Mouse (Mus musculus) liver, embryonic 13.5 days (tissue): ENCODE data around the gene Prickle3. TPM values are rescaled to one million over a fixed set of nuclear protein-coding genes. Genes with fewer than 3 reads are reported as not detected.

Experiments
- ATAC-seq: fragments of 200-750 bp; cut with Nextera tagmentation; 2 replicates; pipeline ENCODE4 v1.8.0; 2017; ENCODE audit warnings: low read depth, mild to moderate bottlenecking, moderate number of reproducible peaks, moderate library complexity
- DNase-seq: peaks from one replicate; pipeline ENCODE4 v3.0.0; 2022
- H3K27ac ChIP-seq: fragments of 300-500 bp; sonication (generic); 2 replicates; pipeline ENCODE4 v1.5.1; 2015; ENCODE audit warnings: moderate library complexity, mild to moderate bottlenecking, inconsistent platforms
- H3K27me3 ChIP-seq: fragments of 300-500 bp; sonication (generic); 2 replicates; pipeline ENCODE4 v1.6.1; 2015; ENCODE audit warnings: mild to moderate bottlenecking, inconsistent platforms
- H3K36me3 ChIP-seq: fragments of 300-500 bp; sonication (generic); 2 replicates; pipeline ENCODE4 v1.6.1; 2015; ENCODE audit warnings: mild to moderate bottlenecking, inconsistent platforms
- H3K4me1 ChIP-seq: fragments of 300-500 bp; sonication (generic); replicated peaks from 2 replicates; pipeline ENCODE4 v1.6.1; 2015; ENCODE audit warnings: inconsistent platforms
- H3K4me2 ChIP-seq: fragments of 300-500 bp; sonication (generic); 2 replicates; pipeline ENCODE4 v1.6.1; 2015; ENCODE audit warnings: inconsistent platforms, mild to moderate bottlenecking, moderate library complexity
- H3K4me3 ChIP-seq: fragments of 300-500 bp; sonication (generic); replicated peaks from 2 replicates; pipeline ENCODE4 v1.5.1; 2015; ENCODE audit warnings: mild to moderate bottlenecking, inconsistent platforms
- H3K9ac ChIP-seq: fragments of 300-500 bp; sonication (generic); 2 replicates; pipeline ENCODE4 v1.6.1; 2015; ENCODE audit warnings: mild to moderate bottlenecking, inconsistent platforms
- H3K9me3 ChIP-seq: fragments of 300-500 bp; sonication (generic); replicated peaks from 2 replicates; pipeline ENCODE4 v1.6.1; 2016; ENCODE audit warnings: inconsistent platforms
- WGBS: fragments of 180-500 bp; shearing (Covaris S2); methylation state at CpG from one replicate; pipeline ENCODE4 v1.1.7; 2015; ENCODE audit not compliant: insufficient replicate concordance; 5-methylcytosine and 5-hydroxymethylcytosine counted together
- polyA plus RNA-seq: library from polyadenylated mRNA; unstranded; fragments of >200 nt; fragmentation: Nextera tagmentation; extraction: Ambion mirVana; gene quantifications from 2 replicates; pipeline ENCODE4 v1.2.1, GENCODE M21; 2015

Gene Prickle3
- polyA plus RNA-seq, 1 experiment from 2014 or later, result 0.95 TPM

GRCm38 (mm10) chrX:7648671-7649304, 8.3 kb upstream of the Prickle3 start:
- H3K36me3 ChIP-seq, result no peaks in the 10 kb centered on the region
- ATAC-seq, result peak; percentile 94
- H3K9ac ChIP-seq, result peak overlapping the region; percentile 78
- peak; percentile 80 for DNase-seq
- WGBS, result 11% methylated on average over 25 of the region's 25 CpGs
- peaks cover 15% of the 10 kb centered on the region for H3K4me1 ChIP-seq
- H3K27me3 ChIP-seq, result no peaks in the 10 kb centered on the region
- H3K4me2 ChIP-seq, result peak overlapping the region; percentile 68
- H3K27ac ChIP-seq, result peak overlapping the region; percentile 95
- H3K4me3 ChIP-seq, result peak overlapping the region; percentile 60
- no peaks in the 10 kb centered on the region for H3K9me3 ChIP-seq

- no peak overlapping the region for H3K27ac ChIP-seq
- no peaks in the 10 kb centered on the region for H3K36me3 ChIP-seq
- ATAC-seq (peak; percentile 45; the same call in 1 of the 2 replicates), DNase-seq (no peak)
- H3K9me3 ChIP-seq, result no peaks in the 10 kb centered on the region
- 27% methylated on average over 15 of the region's 15 CpGs for WGBS
- peaks cover 8% of the 10 kb centered on the region; the same call in 1 of the 2 replicates for H3K4me1 ChIP-seq
- H3K27me3 ChIP-seq, result no peaks in the 10 kb centered on the region
- H3K4me2 ChIP-seq, result peak overlapping the region; percentile 60
- H3K9ac ChIP-seq, result no peak overlapping the region
- peak overlapping the region; percentile 54; the same call in 1 of the 2 replicates for H3K4me3 ChIP-seq
Measured at GRCm38 (mm10) chrX:7658031-7658784, 1.1 kb downstream of the Prickle3 start.

- DNase-seq (no peak), ATAC-seq (0 out of 2 replicates have a peak, but pooled peaks have one; percentile 22)
- H3K36me3 ChIP-seq, result no peaks in the 10 kb centered on the region
- H3K4me3 ChIP-seq, result no peak overlapping the region
- 57% methylated on average over 11 of the region's 11 CpGs for WGBS
- no peaks in the 10 kb centered on the region for H3K27me3 ChIP-seq
- no peak overlapping the region for H3K9ac ChIP-seq
- peaks cover 8% of the 10 kb centered on the region; the same call in 1 of the 2 replicates for H3K4me1 ChIP-seq
- no peaks in the 10 kb centered on the region for H3K9me3 ChIP-seq
- peak overlapping the region; percentile 60 for H3K4me2 ChIP-seq
- H3K27ac ChIP-seq, result no peak overlapping the region
Measured at GRCm38 (mm10) chrX:7658785-7659589, 1.9 kb downstream of the Prickle3 start.

GRCm38 (mm10) chrX:7661086-7661485, 4.0 kb downstream of the Prickle3 start:
- Histone ChIP-seq H3K27ac (no peak overlapping the region), H3K9ac (no peak overlapping the region), H3K9me3 (no peaks in the 10 kb centered on the region), H3K27me3 (no peaks in the 10 kb centered on the region), H3K4me3 (no peak overlapping the region), H3K4me2 (no peak overlapping the region), H3K4me1 (peaks cover 8% of the 10 kb centered on the region; the same call in 1 of the 2 replicates), H3K36me3 (no peaks in the 10 kb centered on the region)
- DNase-seq (no peak), ATAC-seq (no peak)
- 72% methylated on average over 4 of the region's 4 CpGs for WGBS

- Histone ChIP-seq H3K27me3 (no peaks in the 10 kb centered on the region), H3K9ac (no peak overlapping the region), H3K4me3 (no peak overlapping the region), H3K4me2 (no peak overlapping the region), H3K9me3 (no peaks in the 10 kb centered on the region), H3K36me3 (0 out of 2 replicates have a peak, but pooled peaks cover 3% of the 10 kb centered on the region), H3K27ac (no peak overlapping the region), H3K4me1 (peaks cover 7% of the 10 kb centered on the region; the same call in 1 of the 2 replicates)
- ATAC-seq, result no peak
- no peak for DNase-seq
- WGBS, result 43% methylated on average over 3 of the region's 3 CpGs
Measured at GRCm38 (mm10) chrX:7662936-7663335, 5.9 kb downstream of the Prickle3 start.

DNA sequence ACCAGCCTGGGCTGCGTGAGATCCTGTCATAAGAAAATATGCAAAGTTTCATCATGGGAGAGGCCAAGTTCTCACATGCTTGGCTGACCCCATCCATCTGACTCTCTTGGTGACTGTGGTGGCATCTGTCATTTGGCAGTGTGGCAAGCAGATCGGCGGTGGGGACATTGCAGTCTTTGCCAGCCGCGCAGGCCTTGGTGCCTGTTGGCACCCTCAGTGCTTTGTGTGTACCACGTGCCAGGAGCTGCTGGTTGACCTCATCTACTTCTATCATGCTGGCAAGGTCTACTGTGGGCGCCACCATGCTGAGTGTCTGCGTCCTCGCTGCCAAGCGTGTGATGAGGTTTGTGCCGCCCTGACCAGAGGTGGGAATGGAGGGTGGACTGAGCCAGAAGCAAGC, 7.7 kb downstream of the Prickle3 start:
- no peak overlapping the region for H3K4me3 ChIP-seq
- WGBS, result 85% methylated on average over 11 of the region's 11 CpGs
- no peak overlapping the region for H3K27ac ChIP-seq
- H3K36me3 ChIP-seq, result 0 out of 2 replicates have a peak, but pooled peaks cover 3% of the 10 kb centered on the region
- H3K9ac ChIP-seq, result no peak overlapping the region
- no peaks in the 10 kb centered on the region for H3K4me1 ChIP-seq
- no peak overlapping the region for H3K4me2 ChIP-seq
- H3K9me3 ChIP-seq, result no peaks in the 10 kb centered on the region
- no peak for DNase-seq
- ATAC-seq, result no peak
- no peaks in the 10 kb centered on the region for H3K27me3 ChIP-seq

DNA sequence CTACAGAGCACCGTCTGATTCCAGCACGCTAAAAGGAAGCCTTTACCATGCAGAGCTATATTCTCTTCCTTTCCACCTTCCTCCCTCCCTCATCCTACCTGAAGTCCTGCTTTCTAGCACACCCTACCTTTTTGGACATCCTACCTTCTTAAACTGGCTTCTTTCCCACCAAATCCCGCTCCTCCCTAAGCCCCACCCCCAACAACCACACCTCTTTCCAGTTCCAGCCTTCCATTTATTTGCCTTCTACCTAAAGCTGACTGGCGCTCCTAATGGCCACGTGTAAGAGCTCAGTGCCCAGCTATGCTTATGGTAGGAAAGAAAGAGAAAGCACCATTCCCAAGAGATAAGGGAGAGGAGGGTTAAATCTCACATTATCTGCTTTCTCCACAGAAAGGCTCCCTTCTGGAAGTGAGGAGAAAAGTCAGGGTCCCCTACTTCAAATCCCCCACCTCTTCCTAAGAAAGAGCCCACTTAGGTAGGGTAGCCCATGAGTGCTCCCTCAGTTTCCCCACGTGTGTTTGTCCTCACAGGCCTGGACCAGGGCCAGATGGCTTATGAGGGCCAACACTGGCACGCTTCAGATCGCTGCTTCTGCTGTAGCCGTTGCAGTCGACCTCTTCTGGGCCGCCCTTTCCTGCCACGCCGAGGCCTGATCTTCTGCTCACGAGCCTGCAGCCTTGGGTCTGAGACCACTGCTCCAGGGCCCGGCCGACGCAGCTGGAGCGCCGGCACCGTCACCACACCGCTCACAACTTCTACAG, 8.9 kb downstream of the Prickle3 start:
- Histone ChIP-seq H3K27ac (no peak overlapping the region), H3K4me1 (peaks cover 11% of the 10 kb centered on the region), H3K36me3 (0 out of 2 replicates have a peak, but pooled peaks cover 3% of the 10 kb centered on the region), H3K27me3 (no peaks in the 10 kb centered on the region), H3K9ac (no peak overlapping the region), H3K9me3 (no peaks in the 10 kb centered on the region), H3K4me2 (no peak overlapping the region), H3K4me3 (no peak overlapping the region)
- DNase-seq, result no peak
- no peak for ATAC-seq
- 70% methylated on average over 21 of the region's 21 CpGs for WGBS

- Histone ChIP-seq H3K4me3 (peak overlapping the region; percentile 58), H3K36me3 (0 out of 2 replicates have a peak, but pooled peaks cover 3% of the 10 kb centered on the region), H3K9ac (peak overlapping the region; percentile 62), H3K9me3 (no peaks in the 10 kb centered on the region), H3K4me2 (peak overlapping the region; percentile 71), H3K27ac (peak overlapping the region; percentile 50), H3K27me3 (no peaks in the 10 kb centered on the region), H3K4me1 (peaks cover 36% of the 10 kb centered on the region)
- DNase-seq (no peak), ATAC-seq (peak; percentile 72)
- 16% methylated on average over 19 of the region's 19 CpGs for WGBS
Measured at GRCm38 (mm10) chrX:7670390-7670881, 13.4 kb downstream of the Prickle3 start.

DNA sequence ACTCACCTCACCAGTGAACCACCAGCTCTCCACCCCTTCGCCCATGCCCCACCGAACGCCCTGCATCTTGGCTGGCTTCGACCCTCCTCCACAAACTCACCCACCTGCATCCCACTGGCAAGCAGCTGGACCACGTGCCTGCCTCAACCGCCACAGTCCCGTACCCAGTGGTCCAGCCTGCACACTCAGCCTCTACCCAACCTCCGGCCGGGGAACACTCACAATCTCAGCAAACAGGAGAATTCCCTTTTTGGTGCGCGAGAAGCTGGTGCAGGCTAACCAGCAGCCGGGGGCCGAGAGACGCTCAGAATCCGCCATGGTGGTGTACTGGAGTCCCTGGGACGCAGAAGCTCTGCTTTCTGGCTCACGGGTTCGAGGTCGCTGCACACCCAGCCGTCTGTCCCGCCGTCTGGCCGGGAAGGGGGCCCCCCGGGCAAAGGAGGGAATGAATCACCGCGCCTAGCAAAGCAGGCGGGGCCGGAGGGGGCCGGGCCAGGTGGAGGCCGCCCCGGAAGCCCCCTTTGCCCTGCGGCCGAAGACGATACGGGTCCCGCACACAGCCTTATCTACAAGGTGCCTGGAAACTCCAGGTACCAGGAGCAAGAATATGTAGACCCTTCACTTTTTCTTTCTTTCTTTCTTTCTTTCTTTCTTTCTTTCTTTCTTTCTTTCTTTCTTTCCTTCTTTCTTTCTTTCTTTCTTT, 14.0 kb downstream of the Prickle3 start, which contains the start of gene Plp2:
Gene Plp2 (minus strand): TSS at position 470 of the 703 bp plus-strand sequence.
- DNase-seq (no peak), ATAC-seq (0 out of 2 replicates have a peak, but pooled peaks have one; percentile 19)
- H3K4me3 ChIP-seq, result peak within 1 kb of the TSS; percentile 58
- H3K27ac ChIP-seq, result peak within 1 kb of the TSS; percentile 50
- no peaks in the 10 kb centered on the region for H3K27me3 ChIP-seq
- no peaks in the 10 kb centered on the region for H3K9me3 ChIP-seq
- 0 out of 2 replicates have a peak, but pooled peaks cover 3% of the 10 kb centered on the region for H3K36me3 ChIP-seq
- H3K4me1 ChIP-seq, result peaks cover 36% of the 10 kb centered on the region
- 23% methylated on average over 36 of the region's 36 CpGs for WGBS
- H3K9ac ChIP-seq, result peak within 1 kb of the TSS; percentile 62
- peak within 1 kb of the TSS; percentile 71 for H3K4me2 ChIP-seq

DNA sequence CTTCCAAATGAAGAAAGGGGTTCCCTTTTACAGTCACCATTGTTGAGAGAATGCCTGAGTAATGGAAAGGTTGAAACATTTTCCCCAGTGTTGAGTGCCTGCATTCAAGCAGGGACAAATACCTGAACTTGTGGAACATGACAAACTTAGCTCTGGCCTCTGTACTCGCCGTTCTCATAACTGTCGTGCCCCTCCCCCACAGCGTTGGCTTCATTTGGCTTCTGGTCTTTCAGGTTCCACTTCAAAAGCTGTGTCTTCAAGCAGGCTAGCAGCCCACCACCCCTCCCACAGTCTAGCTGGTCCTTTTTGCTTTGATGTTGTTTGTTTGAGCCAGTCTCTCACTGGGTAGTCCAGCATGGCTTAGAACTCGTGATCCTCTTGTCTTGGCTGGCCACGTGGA, 15.7 kb downstream of the Prickle3 start:
- Histone ChIP-seq H3K4me3 (no peak overlapping the region), H3K4me2 (no peak overlapping the region), H3K27ac (no peak overlapping the region), H3K36me3 (no peaks in the 10 kb centered on the region), H3K9ac (no peak overlapping the region), H3K4me1 (peaks cover 36% of the 10 kb centered on the region), H3K9me3 (no peaks in the 10 kb centered on the region), H3K27me3 (no peaks in the 10 kb centered on the region)
- ATAC-seq, result no peak
- 27% methylated on average over 6 of the region's 6 CpGs for WGBS
- no peak for DNase-seq
